Mouse (Mus musculus) intestine, embryonic 15.5 days (tissue): Measurements from ENCODE around the gene Cdc42. TPM values are rescaled to one million over a fixed set of nuclear protein-coding genes. Genes with fewer than 3 reads are reported as not detected.

Experiments
- ATAC-seq: fragments of 200-750 bp; cut with Nextera tagmentation; 2 replicates; pipeline ENCODE4 v1.8.0; 2017; ENCODE audit warnings: moderate TSS enrichment, moderate library complexity
- H3K27ac ChIP-seq: fragments of 300-500 bp; sonication (generic); 2 replicates; pipeline ENCODE4 v1.5.1; 2015; ENCODE audit warnings: mild to moderate bottlenecking, inconsistent platforms
- H3K27me3 ChIP-seq: fragments of 300-500 bp; sonication (generic); replicated peaks from 2 replicates; pipeline ENCODE4 v1.6.1; 2015; ENCODE audit warnings: inconsistent platforms
- H3K36me3 ChIP-seq: fragments of 300-500 bp; sonication (generic); 2 replicates; pipeline ENCODE4 v1.6.1; 2015; ENCODE audit warnings: inconsistent platforms
- H3K4me1 ChIP-seq: fragments of 300-500 bp; sonication (generic); replicated peaks from 2 replicates; pipeline ENCODE4 v1.6.1; 2015; ENCODE audit warnings: inconsistent platforms
- H3K4me2 ChIP-seq: fragments of 300-500 bp; sonication (generic); replicated peaks from 2 replicates; pipeline ENCODE4 v1.6.1; 2015; ENCODE audit warnings: mild to moderate bottlenecking, inconsistent platforms
- H3K4me3 ChIP-seq: fragments of 300-500 bp; sonication (generic); replicated peaks from 2 replicates; pipeline ENCODE4 v1.5.1; 2015; ENCODE audit warnings: inconsistent platforms
- H3K9ac ChIP-seq: fragments of 300-500 bp; sonication (generic); 2 replicates; pipeline ENCODE4 v1.6.1; 2015; ENCODE audit warnings: inconsistent platforms
- H3K9me3 ChIP-seq: fragments of 300-500 bp; sonication (generic); 2 replicates; pipeline ENCODE4 v1.6.1; 2016; ENCODE audit warnings: inconsistent platforms
- WGBS: fragments of 180-500 bp; shearing (Covaris S2); methylation state at CpG from one replicate; pipeline ENCODE4 v1.1.7; 2015; 5-methylcytosine and 5-hydroxymethylcytosine counted together
- polyA plus RNA-seq: library from polyadenylated mRNA; unstranded; fragments of >200 nt; fragmentation: Nextera tagmentation; extraction: Ambion mirVana; gene quantifications from 2 replicates; pipeline ENCODE4 v1.2.1, GENCODE M21; 2015

The Cdc42 gene
- polyA plus RNA-seq, 1 experiment from 2014 or later, result 697 TPM

DNA sequence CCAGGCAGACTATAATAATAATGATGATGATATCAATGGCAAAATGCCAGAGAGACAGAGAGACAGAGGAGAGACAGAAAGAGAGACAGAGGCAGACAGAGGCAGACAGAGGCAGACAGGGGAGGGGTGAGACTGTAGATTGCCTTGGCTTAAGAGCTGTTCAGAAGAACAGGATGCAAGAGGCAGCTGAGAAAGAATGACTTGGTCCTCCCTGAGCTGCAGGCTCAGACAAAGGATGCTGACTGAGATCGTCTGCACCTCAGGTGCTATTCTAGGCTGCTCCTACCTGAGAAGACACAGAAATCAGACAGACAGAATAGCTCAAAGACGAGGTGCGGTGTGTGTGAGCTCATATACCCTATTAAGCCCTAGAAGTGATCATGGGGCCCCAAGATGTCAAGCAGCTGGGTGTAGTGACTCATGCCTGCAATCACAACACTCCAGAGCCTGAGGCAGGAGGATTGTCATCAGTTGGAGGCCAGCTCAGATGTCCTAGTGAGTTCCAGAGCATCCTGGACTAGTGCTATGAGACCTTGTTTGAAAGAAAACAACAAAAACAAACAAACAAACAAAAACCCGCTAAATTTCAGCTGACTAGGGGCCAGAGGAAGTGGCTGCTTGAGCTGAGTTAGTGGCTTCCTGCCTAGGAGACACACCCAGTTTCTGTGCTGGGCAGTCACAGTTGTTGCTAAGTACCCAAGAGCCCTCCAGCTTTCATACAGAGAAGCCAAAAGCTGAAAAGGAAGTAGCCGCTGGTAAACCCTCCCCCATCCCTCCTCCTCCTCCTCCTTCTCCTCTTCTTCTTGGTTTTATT, 10.0 kb upstream of the Cdc42 start:
- Histone ChIP-seq H3K27me3 (no peaks in the 10 kb centered on the region), H3K36me3 (no peaks in the 10 kb centered on the region), H3K9me3 (no peaks in the 10 kb centered on the region), H3K9ac (no peak overlapping the region), H3K27ac (peak overlapping the region; percentile 67), H3K4me1 (peaks cover 23% of the 10 kb centered on the region), H3K4me3 (no peak overlapping the region), H3K4me2 (peak overlapping the region; percentile 11; the same call in 1 of the 2 replicates)
- WGBS, result 27% methylated on average over 5 of the region's 5 CpGs
- ATAC-seq, result peak; percentile 61; the same call in 1 of the 2 replicates

GRCm38 (mm10) chr4:137366097-137366496, 8.6 kb upstream of the Cdc42 start:
- no peak for ATAC-seq
- Histone ChIP-seq H3K4me3 (no peak overlapping the region), H3K4me2 (no peak overlapping the region), H3K27ac (no peak overlapping the region), H3K9me3 (no peaks in the 10 kb centered on the region), H3K27me3 (no peaks in the 10 kb centered on the region), H3K4me1 (peaks cover 22% of the 10 kb centered on the region), H3K36me3 (no peaks in the 10 kb centered on the region), H3K9ac (no peak overlapping the region)
- 84% methylated on average over 4 of the region's 4 CpGs for WGBS

GRCm38 (mm10) chr4:137365356-137366062, 8.0 kb upstream of the Cdc42 start:
- Histone ChIP-seq H3K9me3 (no peaks in the 10 kb centered on the region), H3K4me3 (no peak overlapping the region), H3K9ac (no peak overlapping the region), H3K4me2 (no peak overlapping the region), H3K36me3 (no peaks in the 10 kb centered on the region), H3K4me1 (peaks cover 19% of the 10 kb centered on the region), H3K27me3 (no peaks in the 10 kb centered on the region), H3K27ac (no peak overlapping the region)
- 82% methylated on average over 19 of the region's 19 CpGs for WGBS
- no peak for ATAC-seq

GRCm38 (mm10) chr4:137364826-137365225, 7.3 kb upstream of the Cdc42 start:
- no peaks in the 10 kb centered on the region for H3K27me3 ChIP-seq
- peaks cover 13% of the 10 kb centered on the region for H3K4me1 ChIP-seq
- ATAC-seq, result no peak
- no peak overlapping the region for H3K9ac ChIP-seq
- no peaks in the 10 kb centered on the region for H3K36me3 ChIP-seq
- no peak overlapping the region for H3K4me2 ChIP-seq
- no peak overlapping the region for H3K4me3 ChIP-seq
- no peaks in the 10 kb centered on the region for H3K9me3 ChIP-seq
- 81% methylated on average over 6 of the region's 6 CpGs for WGBS
- H3K27ac ChIP-seq, result no peak overlapping the region

GRCm38 (mm10) chr4:137360996-137361395, 3.5 kb upstream of the Cdc42 start:
- no peak for ATAC-seq
- 68% methylated on average over 3 of the region's 3 CpGs for WGBS
- no peaks in the 10 kb centered on the region for H3K9me3 ChIP-seq

DNA sequence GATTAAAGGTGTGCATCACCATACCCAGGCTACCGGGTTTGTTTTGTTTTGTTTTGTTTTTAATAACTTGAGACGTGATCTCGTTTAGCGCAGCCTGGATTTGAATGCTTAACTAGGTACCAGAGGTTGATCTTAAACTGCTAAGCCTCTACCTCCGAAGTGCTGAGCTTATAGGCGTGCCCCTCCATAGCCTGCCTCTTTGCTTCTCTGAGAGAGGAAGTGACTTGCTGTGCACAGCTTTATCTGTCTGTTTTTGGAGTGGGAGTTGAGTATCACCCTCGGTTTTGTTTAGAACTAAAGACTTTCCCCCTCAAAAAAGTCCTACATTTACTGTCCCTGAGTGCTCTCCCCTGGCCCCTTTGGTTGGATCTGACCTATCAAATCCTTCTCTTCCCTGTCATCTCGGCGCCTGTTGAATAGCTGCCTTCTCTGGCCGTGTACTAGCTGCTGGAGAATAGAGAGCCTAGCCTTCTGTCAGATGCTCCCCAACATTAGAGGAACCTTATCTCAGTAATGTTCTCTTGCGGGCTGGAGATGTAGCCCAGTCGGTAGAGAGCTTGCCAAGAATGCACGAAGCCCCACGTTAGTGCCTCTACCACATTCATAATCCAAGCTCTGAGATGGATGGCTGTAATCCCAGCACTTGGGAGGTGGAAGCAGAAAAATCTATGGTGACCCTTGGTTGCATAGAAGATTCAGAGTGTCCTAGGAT, 927 bp upstream of the Cdc42 start:
- Histone ChIP-seq H3K4me2 (no peak overlapping the region), H3K36me3 (no peaks in the 10 kb centered on the region), H3K9me3 (no peaks in the 10 kb centered on the region), H3K4me3 (no peak overlapping the region), H3K4me1 (0 out of 2 replicates have a peak, but pooled peaks cover 7% of the 10 kb centered on the region), H3K27me3 (no peaks in the 10 kb centered on the region), H3K27ac (no peak overlapping the region), H3K9ac (no peak overlapping the region)
- 55% methylated on average over 14 of the region's 14 CpGs for WGBS
- ATAC-seq, result no peak

More at GRCm38 (mm10) chr4:137360996-137361395, 3.5 kb upstream of the Cdc42 start:
- no peak overlapping the region for H3K4me2 ChIP-seq
- H3K27ac ChIP-seq, result no peak overlapping the region
- H3K4me3 ChIP-seq, result no peak overlapping the region
- no peaks in the 10 kb centered on the region for H3K36me3 ChIP-seq
- H3K4me1 ChIP-seq, result no peaks in the 10 kb centered on the region
- no peak overlapping the region for H3K9ac ChIP-seq
- H3K27me3 ChIP-seq, result no peaks in the 10 kb centered on the region

DNA sequence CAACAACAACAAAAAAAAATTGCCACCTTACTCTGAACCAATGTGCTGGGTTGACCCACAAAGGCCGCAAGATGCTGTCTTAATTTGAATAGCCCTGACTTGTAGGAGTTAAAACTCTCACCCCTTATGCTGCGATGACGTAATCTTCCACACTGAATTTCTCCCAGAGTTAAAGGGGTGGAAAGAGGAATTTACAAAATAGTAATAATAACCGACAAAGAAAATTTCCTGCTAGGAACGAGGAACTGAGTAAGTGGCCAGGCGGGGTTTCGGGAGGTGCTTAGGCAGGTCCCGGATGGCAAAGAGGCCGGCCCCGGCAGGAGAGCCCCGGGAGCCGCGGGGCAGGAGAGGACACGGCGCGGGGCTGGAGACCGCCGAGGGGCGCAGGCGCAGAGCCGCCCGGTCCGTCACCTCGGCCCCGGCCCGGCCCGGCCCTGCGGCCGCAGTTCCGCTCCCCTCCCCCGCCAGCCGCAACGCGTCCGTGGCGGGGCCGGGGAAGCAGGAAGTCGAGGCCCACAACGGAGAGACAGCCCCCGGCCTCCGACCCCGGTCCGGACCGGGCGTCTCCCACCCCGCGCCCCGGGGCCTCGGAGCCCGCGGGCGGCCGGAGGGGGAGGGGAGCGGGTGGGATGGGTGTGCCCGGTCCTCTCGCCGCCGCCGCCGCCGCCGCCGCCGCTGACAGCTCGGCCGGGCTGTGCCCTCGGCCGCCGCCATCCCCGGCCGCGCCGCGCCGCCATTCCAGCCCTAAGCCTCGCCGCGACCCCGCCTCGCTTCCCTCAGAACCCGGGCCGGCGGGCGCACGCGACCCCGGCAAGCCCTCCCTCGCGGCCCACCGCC, 628 bp downstream of the Cdc42 start:
- no peaks in the 10 kb centered on the region for H3K9me3 ChIP-seq
- H3K27ac ChIP-seq, result peak overlapping the region; percentile 96
- H3K4me3 ChIP-seq, result peak overlapping the region; percentile 97
- H3K4me1 ChIP-seq, result peaks cover 17% of the 10 kb centered on the region; the same call in 1 of the 2 replicates
- peak overlapping the region; percentile 59 for H3K4me2 ChIP-seq
- H3K27me3 ChIP-seq, result no peaks in the 10 kb centered on the region
- under 1% methylated on average over 64 of the region's 90 CpGs for WGBS
- H3K9ac ChIP-seq, result peak overlapping the region; percentile 99
- ATAC-seq, result peak; percentile 77
- H3K36me3 ChIP-seq, result no peaks in the 10 kb centered on the region

DNA sequence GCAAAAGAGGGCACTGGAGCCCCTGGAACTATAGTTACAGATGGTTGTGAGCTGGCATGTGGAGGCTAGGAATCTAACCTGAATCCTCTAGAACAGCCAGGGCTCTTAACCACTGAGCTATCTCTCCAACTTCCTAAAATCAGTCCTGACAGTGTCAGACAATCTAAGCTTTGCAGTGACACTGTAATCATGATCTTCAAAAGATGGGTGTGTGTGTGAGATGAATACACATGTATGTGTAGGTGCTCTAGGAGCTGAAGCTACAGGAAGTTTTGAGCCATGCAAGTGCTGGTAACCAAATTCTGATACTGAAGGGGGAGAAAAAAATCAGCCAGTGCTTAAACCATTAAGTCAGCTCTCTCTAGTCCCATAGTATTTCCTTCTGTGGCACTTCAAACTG, 6.9 kb downstream of the Cdc42 start:
- H3K4me2 ChIP-seq, result no peak overlapping the region
- no peak for ATAC-seq
- H3K27me3 ChIP-seq, result no peaks in the 10 kb centered on the region
- H3K36me3 ChIP-seq, result no peaks in the 10 kb centered on the region
- H3K4me3 ChIP-seq, result no peak overlapping the region
- H3K27ac ChIP-seq, result no peak overlapping the region
- no peaks in the 10 kb centered on the region for H3K9me3 ChIP-seq
- H3K4me1 ChIP-seq, result peaks cover 23% of the 10 kb centered on the region; the same call in 1 of the 2 replicates
- no peak overlapping the region for H3K9ac ChIP-seq

GRCm38 (mm10) chr4:137345790-137346189, 11.7 kb downstream of the Cdc42 start:
- Histone ChIP-seq H3K27me3 (no peaks in the 10 kb centered on the region), H3K36me3 (0 out of 2 replicates have a peak, but pooled peaks cover under 1% of the 10 kb centered on the region), H3K9ac (no peak overlapping the region), H3K27ac (no peak overlapping the region), H3K4me3 (no peak overlapping the region), H3K4me1 (peaks cover 7% of the 10 kb centered on the region; the same call in 1 of the 2 replicates), H3K4me2 (no peak overlapping the region), H3K9me3 (no peaks in the 10 kb centered on the region)
- 98% methylated on average over 1 of the region's 1 CpGs for WGBS
- ATAC-seq, result no peak

- Histone ChIP-seq H3K4me2 (no peak overlapping the region), H3K4me1 (0 out of 2 replicates have a peak, but pooled peaks cover 4% of the 10 kb centered on the region), H3K9ac (no peak overlapping the region), H3K36me3 (0 out of 2 replicates have a peak, but pooled peaks cover 3% of the 10 kb centered on the region), H3K27ac (no peak overlapping the region), H3K9me3 (no peaks in the 10 kb centered on the region), H3K27me3 (no peaks in the 10 kb centered on the region), H3K4me3 (no peak overlapping the region)
- ATAC-seq, result no peak
- WGBS, result 84% methylated on average over 2 of the region's 2 CpGs
Observed at GRCm38 (mm10) chr4:137345112-137345511, 12.4 kb downstream of the Cdc42 start.

- WGBS, result 85% methylated on average over 1 of the region's 1 CpGs
- no peaks in the 10 kb centered on the region for H3K9me3 ChIP-seq
Observed at GRCm38 (mm10) chr4:137342816-137343215, 14.7 kb downstream of the Cdc42 start.

More at GRCm38 (mm10) chr4:137342816-137343215, 14.7 kb downstream of the Cdc42 start:
- no peak overlapping the region for H3K4me3 ChIP-seq
- H3K27me3 ChIP-seq, result no peaks in the 10 kb centered on the region
- H3K4me1 ChIP-seq, result no peaks in the 10 kb centered on the region
- H3K27ac ChIP-seq, result no peak overlapping the region
- 0 out of 2 replicates have a peak, but pooled peaks cover 3% of the 10 kb centered on the region for H3K36me3 ChIP-seq
- no peak overlapping the region for H3K9ac ChIP-seq
- ATAC-seq, result no peak
- H3K4me2 ChIP-seq, result no peak overlapping the region
